Mouse (Mus musculus) forebrain, embryonic 15.5 days (tissue): ENCODE results near the gene Usp30. TPM values are rescaled to one million over a fixed set of nuclear protein-coding genes. Genes with fewer than 3 reads are reported as not detected.

ENCODE experiments used
- ATAC-seq: fragments of 200-750 bp; cut with Nextera tagmentation; replicated peaks from 2 replicates; pipeline ENCODE4 v1.8.0; 2017; ENCODE audit warnings: mild to moderate bottlenecking, moderate TSS enrichment, moderate library complexity
- H3K27ac ChIP-seq: fragments of 300-500 bp; sonication (generic); replicated peaks from 2 replicates; pipeline ENCODE4 v1.5.1; 2015; ENCODE audit warnings: mild to moderate bottlenecking, inconsistent platforms
- H3K27me3 ChIP-seq: fragments of 300-500 bp; sonication (generic); 2 replicates; pipeline ENCODE4 v1.6.1; 2015; ENCODE audit warnings: inconsistent platforms
- H3K36me3 ChIP-seq: fragments of 300-500 bp; sonication (generic); 2 replicates; pipeline ENCODE4 v1.6.1; 2015; ENCODE audit warnings: mild to moderate bottlenecking, inconsistent platforms
- H3K4me1 ChIP-seq: fragments of 300-500 bp; sonication (generic); 2 replicates; pipeline ENCODE4 v1.6.1; 2015; ENCODE audit warnings: inconsistent platforms
- H3K4me2 ChIP-seq: fragments of 300-500 bp; sonication (generic); replicated peaks from 2 replicates; pipeline ENCODE4 v1.6.1; 2015; ENCODE audit warnings: mild to moderate bottlenecking, inconsistent platforms
- H3K4me3 ChIP-seq: fragments of 300-500 bp; sonication (generic); 2 replicates; pipeline ENCODE4 v1.5.1; 2015; ENCODE audit warnings: mild to moderate bottlenecking, inconsistent platforms
- H3K9ac ChIP-seq: fragments of 300-500 bp; sonication (generic); replicated peaks from 2 replicates; pipeline ENCODE4 v1.6.1; 2015; ENCODE audit warnings: mild to moderate bottlenecking, inconsistent platforms
- H3K9me3 ChIP-seq: fragments of 300-500 bp; sonication (generic); 2 replicates; pipeline ENCODE4 v1.6.1; 2016; ENCODE audit warnings: inconsistent platforms
- WGBS: fragments of 180-500 bp; shearing (Covaris S2); methylation state at CpG from one replicate; pipeline ENCODE4 v1.1.7; 2015; ENCODE audit warnings: mixed read lengths; 5-methylcytosine and 5-hydroxymethylcytosine counted together
- polyA plus RNA-seq: library from polyadenylated mRNA; unstranded; fragments of >200 nt; fragmentation: Nextera tagmentation; extraction: Ambion mirVana; gene quantifications from 2 replicates; pipeline ENCODE4 v1.2.1, GENCODE M21; 2015

Gene Usp30
- polyA plus RNA-seq, 1 experiment from 2014 or later, result 20.4 TPM

GRCm38 (mm10) chr5:114152359-114153092 is 87.3 kb downstream of the Usp30 start:
- Histone ChIP-seq H3K9ac (no peak overlapping the region), H3K36me3 (no peaks in the 10 kb centered on the region), H3K9me3 (no peaks in the 10 kb centered on the region), H3K4me2 (no peak overlapping the region), H3K27ac (no peak overlapping the region), H3K4me1 (no peaks in the 10 kb centered on the region), H3K4me3 (no peak overlapping the region), H3K27me3 (no peaks in the 10 kb centered on the region)
- no peak for ATAC-seq
- 90% methylated on average over 12 of the region's 12 CpGs for WGBS

- WGBS, result 3% methylated on average over 12 of the region's 12 CpGs
- Histone ChIP-seq H3K9me3 (no peaks in the 10 kb centered on the region), H3K9ac (no peak overlapping the region), H3K27ac (no peak overlapping the region), H3K4me1 (no peaks in the 10 kb centered on the region), H3K4me2 (peak overlapping the region; percentile 27), H3K36me3 (no peaks in the 10 kb centered on the region), H3K27me3 (no peaks in the 10 kb centered on the region), H3K4me3 (peak overlapping the region; percentile 27; the same call in 1 of the 2 replicates)
- no peak for ATAC-seq
Measured at GRCm38 (mm10) chr5:114153490-114153889, 88.2 kb downstream of the Usp30 start.

GRCm38 (mm10) chr5:114154765-114155164 is 89.5 kb downstream of the Usp30 start:
- ATAC-seq, result no peak
- Histone ChIP-seq H3K4me2 (no peak overlapping the region), H3K27me3 (no peaks in the 10 kb centered on the region), H3K36me3 (no peaks in the 10 kb centered on the region), H3K4me3 (no peak overlapping the region), H3K9ac (no peak overlapping the region), H3K4me1 (no peaks in the 10 kb centered on the region), H3K27ac (no peak overlapping the region), H3K9me3 (no peaks in the 10 kb centered on the region)
- 84% methylated on average over 5 of the region's 5 CpGs for WGBS

- no peak overlapping the region for H3K4me3 ChIP-seq
- H3K4me2 ChIP-seq, result no peak overlapping the region
- H3K9ac ChIP-seq, result no peak overlapping the region
- no peaks in the 10 kb centered on the region for H3K9me3 ChIP-seq
- no peaks in the 10 kb centered on the region for H3K27me3 ChIP-seq
- no peaks in the 10 kb centered on the region for H3K36me3 ChIP-seq
- no peak overlapping the region for H3K27ac ChIP-seq
- 63% methylated on average over 9 of the region's 9 CpGs for WGBS
- no peaks in the 10 kb centered on the region for H3K4me1 ChIP-seq
- no peak for ATAC-seq
Measured at GRCm38 (mm10) chr5:114155168-114155933, 90.1 kb downstream of the Usp30 start.

GRCm38 (mm10) chr5:114157236-114157635 is 92.0 kb downstream of the Usp30 start:
- 53% methylated on average over 7 of the region's 7 CpGs for WGBS
- Histone ChIP-seq H3K36me3 (no peaks in the 10 kb centered on the region), H3K4me1 (no peaks in the 10 kb centered on the region)

GRCm38 (mm10) chr5:114161424-114161823 is 96.2 kb downstream of the Usp30 start:
- no peaks in the 10 kb centered on the region for H3K9me3 ChIP-seq
- ATAC-seq, result no peak
- no peak overlapping the region for H3K9ac ChIP-seq
- no peak overlapping the region for H3K27ac ChIP-seq
- H3K4me3 ChIP-seq, result no peak overlapping the region
- H3K4me2 ChIP-seq, result no peak overlapping the region
- WGBS, result 83% methylated on average over 6 of the region's 6 CpGs
- no peaks in the 10 kb centered on the region for H3K27me3 ChIP-seq
- H3K4me1 ChIP-seq, result no peaks in the 10 kb centered on the region; the same call in 1 of the 2 replicates
- no peaks in the 10 kb centered on the region for H3K36me3 ChIP-seq

More at GRCm38 (mm10) chr5:114157236-114157635, 92.0 kb downstream of the Usp30 start:
- Histone ChIP-seq H3K27me3 (no peaks in the 10 kb centered on the region), H3K9ac (no peak overlapping the region), H3K4me2 (no peak overlapping the region), H3K9me3 (no peaks in the 10 kb centered on the region), H3K27ac (no peak overlapping the region), H3K4me3 (no peak overlapping the region)
- no peak for ATAC-seq

GRCm38 (mm10) chr5:114162106-114162815 is 97.0 kb downstream of the Usp30 start:
- no peak overlapping the region for H3K9ac ChIP-seq
- ATAC-seq, result no peak
- no peaks in the 10 kb centered on the region for H3K36me3 ChIP-seq
- no peak overlapping the region for H3K27ac ChIP-seq
- no peaks in the 10 kb centered on the region for H3K9me3 ChIP-seq
- no peak overlapping the region for H3K4me3 ChIP-seq
- H3K4me2 ChIP-seq, result no peak overlapping the region
- WGBS, result 56% methylated on average over 12 of the region's 12 CpGs
- no peaks in the 10 kb centered on the region; the same call in 1 of the 2 replicates for H3K4me1 ChIP-seq
- H3K27me3 ChIP-seq, result no peaks in the 10 kb centered on the region

- peak overlapping the region; percentile 43; the same call in 1 of the 2 replicates for H3K27ac ChIP-seq
- no peak overlapping the region for H3K4me3 ChIP-seq
- ATAC-seq, result no peak
- WGBS, result 70% methylated on average over 6 of the region's 6 CpGs
- H3K36me3 ChIP-seq, result no peaks in the 10 kb centered on the region
- no peak overlapping the region for H3K9ac ChIP-seq
- H3K27me3 ChIP-seq, result no peaks in the 10 kb centered on the region
- no peak overlapping the region for H3K4me2 ChIP-seq
- no peaks in the 10 kb centered on the region for H3K9me3 ChIP-seq
- H3K4me1 ChIP-seq, result no peaks in the 10 kb centered on the region; the same call in 1 of the 2 replicates
Measured at GRCm38 (mm10) chr5:114163117-114163696, 97.9 kb downstream of the Usp30 start.

- ATAC-seq, result no peak
- Histone ChIP-seq H3K36me3 (no peaks in the 10 kb centered on the region), H3K4me1 (peaks cover 4% of the 10 kb centered on the region; the same call in 1 of the 2 replicates), H3K9ac (no peak overlapping the region), H3K27ac (no peak overlapping the region), H3K4me2 (no peak overlapping the region), H3K4me3 (no peak overlapping the region), H3K27me3 (peaks cover 5% of the 10 kb centered on the region; the same call in 1 of the 2 replicates), H3K9me3 (no peaks in the 10 kb centered on the region)
- 89% methylated on average over 7 of the region's 7 CpGs for WGBS
Measured at GRCm38 (mm10) chr5:114170345-114170744, 105.1 kb downstream of the Usp30 start.

GRCm38 (mm10) chr5:114172936-114173335 is 107.7 kb downstream of the Usp30 start:
- Histone ChIP-seq H3K27ac (no peak overlapping the region), H3K9me3 (no peaks in the 10 kb centered on the region), H3K4me3 (no peak overlapping the region), H3K9ac (no peak overlapping the region), H3K36me3 (no peaks in the 10 kb centered on the region), H3K4me2 (no peak overlapping the region), H3K27me3 (peaks cover 12% of the 10 kb centered on the region), H3K4me1 (peaks cover 15% of the 10 kb centered on the region)
- 91% methylated on average over 3 of the region's 3 CpGs for WGBS
- no peak for ATAC-seq

- no peaks in the 10 kb centered on the region for H3K9me3 ChIP-seq
- no peak overlapping the region for H3K4me2 ChIP-seq
- no peak for ATAC-seq
- no peaks in the 10 kb centered on the region for H3K36me3 ChIP-seq
- H3K4me1 ChIP-seq, result peaks cover 15% of the 10 kb centered on the region
- H3K27ac ChIP-seq, result no peak overlapping the region
- peaks cover 12% of the 10 kb centered on the region for H3K27me3 ChIP-seq
- no peak overlapping the region for H3K9ac ChIP-seq
- WGBS, result 78% methylated on average over 7 of the region's 7 CpGs
- H3K4me3 ChIP-seq, result no peak overlapping the region
Measured at GRCm38 (mm10) chr5:114173458-114173857, 108.2 kb downstream of the Usp30 start.
